Mouse (Mus musculus): Measurements from ENCODE around the gene Zscan26.
A peak's percentile ranks its signal among the peaks of the same experiment; 100 is the strongest.
"Not testable (repeated sequence)": the region's sequence is repeated elsewhere in the genome, so short reads cannot be mapped to it uniquely, and the experiment has no call there.

Gene Zscan26

GRCm38 (mm10) chr13:21453449-21453848 is at the start of gene Zscan26:
TSS of gene Zscan26 (minus strand) at chr13:21453730.
- peak; percentile 71 to 81 for DNase-seq (ENCODE audit: low spot score in 2 of 2)

- DNase-seq (ENCODE audit: low spot score in 2 of 2), result no peak
Measured at GRCm38 (mm10) chr13:21502296-21502695, 48.8 kb upstream of the Zscan26 start.

GRCm38 (mm10) chr13:21501182-21501581 is 47.7 kb upstream of the Zscan26 start, which contains the start of gene Gm11273:
TSS of gene Gm11273 (minus strand) at chr13:21501418.
- DNase-seq (ENCODE audit: low spot score in 2 of 2), result not testable (repeated sequence)

GRCm38 (mm10) chr13:21495080-21495479 is 41.5 kb upstream of the Zscan26 start, which contains the start of gene AK157302:
TSS of gene AK157302 (plus strand) at chr13:21495223.
- no peak for DNase-seq (ENCODE audit: low spot score in 2 of 2)

GRCm38 (mm10) chr13:21492847-21493246 is 39.3 kb upstream of the Zscan26 start:
- DNase-seq (ENCODE audit: low spot score in 2 of 2), result no peak

- no peak for DNase-seq (ENCODE audit: low spot score in 2 of 2)
Measured at GRCm38 (mm10) chr13:21486881-21487280, 33.4 kb upstream of the Zscan26 start.

- DNase-seq (ENCODE audit: low spot score in 2 of 2), result not testable (repeated sequence)
Measured at GRCm38 (mm10) chr13:21478759-21479670, 25.5 kb upstream of the Zscan26 start, which contains the start of the genes Zkscan4 and Gm10065. TSS of gene Zkscan4 (plus strand) at chr13:21478907. TSS of gene Gm10065 (minus strand) at chr13:21479441.

GRCm38 (mm10) chr13:21472427-21472826 is 18.9 kb upstream of the Zscan26 start:
- DNase-seq (ENCODE audit: low spot score in 2 of 2), result no peak

- no peak for DNase-seq (ENCODE audit: low spot score in 2 of 2)
Measured at GRCm38 (mm10) chr13:21469097-21469496, 15.6 kb upstream of the Zscan26 start.

GRCm38 (mm10) chr13:21468061-21469019 is 14.8 kb upstream of the Zscan26 start, which contains the start of gene Nkapl:
TSS of gene Nkapl (minus strand) at chr13:21468509.
- peak; percentile 72 to 87 for DNase-seq (ENCODE audit: low spot score in 2 of 2)

- DNase-seq (ENCODE audit: low spot score in 2 of 2), result no peak
Measured at GRCm38 (mm10) chr13:21467336-21467735, 13.8 kb upstream of the Zscan26 start.

- DNase-seq (ENCODE audit: low spot score in 2 of 2), result not testable (repeated sequence)
Measured at GRCm38 (mm10) chr13:21462516-21462915, 9.0 kb upstream of the Zscan26 start.

GRCm38 (mm10) chr13:21456347-21456746 is 2.8 kb upstream of the Zscan26 start:
- no peak for DNase-seq (ENCODE audit: low spot score in 2 of 2)

- no peak for DNase-seq (ENCODE audit: low spot score in 2 of 2)
Measured at GRCm38 (mm10) chr13:21454133-21454532, 603 bp upstream of the Zscan26 start.

GRCm38 (mm10) chr13:21453042-21453441 is 488 bp downstream of the Zscan26 start:
- no peak for DNase-seq (ENCODE audit: low spot score in 2 of 2)

- no peak for DNase-seq (ENCODE audit: low spot score in 2 of 2)
Measured at GRCm38 (mm10) chr13:21447856-21448614, 5.5 kb downstream of the Zscan26 start.

GRCm38 (mm10) chr13:21446796-21447195 is 6.7 kb downstream of the Zscan26 start:
- no peak for DNase-seq (ENCODE audit: low spot score in 2 of 2)

- DNase-seq (ENCODE audit: low spot score in 2 of 2), result no peak
Measured at GRCm38 (mm10) chr13:21441207-21441572, 12.3 kb downstream of the Zscan26 start.

GRCm38 (mm10) chr13:21440503-21441206 is 12.9 kb downstream of the Zscan26 start, which contains the start of gene Pgbd1:
TSS of gene Pgbd1 (minus strand) at chr13:21441058.
- peak; percentile 49 to 74 for DNase-seq (ENCODE audit: low spot score in 2 of 2)

GRCm38 (mm10) chr13:21435476-21435875 is 18.1 kb downstream of the Zscan26 start:
- no peak for DNase-seq (ENCODE audit: low spot score in 2 of 2)

All from spleen, postnatal 4 days (tissue).